8 mouse cellular contexts compared by ENCODE assay signal in genomic region chr17:56472733-56473610, GRCm38 (mm10). TPM values are rescaled to one million over a fixed set of nuclear protein-coding genes. Genes with fewer than 3 reads are reported as not detected.
DNase-seq lines count a peak whose midpoint lies in the region; ATAC-seq and TF ChIP-seq lines count a peak whose summit lies in the region.

No protein-coding gene starts in this region.

- H3K9me3 ChIP-seq in kidney, embryonic 15.5 days (replicated peaks), result peaks cover 3% of the 10 kb centered on the region; the same call in 1 of the 2 replicates

- peak; percentile 33; the same call in 1 of the 2 replicates for TF ChIP-seq CTCF in kidney, adult 2 months (conservative IDR thresholded peaks at IDR 0.05; ENCODE audit: insufficient read depth, insufficient read length, low read depth, low read length)

- peak overlapping the region; percentile 15; the same call in 1 of the 2 replicates for H3K4me3 ChIP-seq in kidney, adult 2 months (ENCODE audit: insufficient read depth, low read depth, low read length)
- H3K4me3 ChIP-seq in kidney, embryonic 15.5 days (replicated peaks), result peak overlapping the region; percentile 85

- H3K27ac ChIP-seq in kidney, adult 2 months (ENCODE audit: insufficient read depth, low read depth, low read length), result no peak overlapping the region
- H3K27ac ChIP-seq in kidney, embryonic 15.5 days, result no peak overlapping the region

- peaks cover 5% of the 10 kb centered on the region for H3K27me3 ChIP-seq in kidney, adult 2 months (replicated peaks; ENCODE audit: control insufficient read depth, insufficient read depth, low read length)
- peaks cover 38% of the 10 kb centered on the region for H3K27me3 ChIP-seq in kidney, embryonic 15.5 days

- 2% methylated on average over 50 of the region's 50 CpGs for WGBS in kidney, adult 2 months
- WGBS in kidney, embryonic 15.5 days, result 3% methylated on average over 50 of the region's 50 CpGs

- peak overlapping the region; percentile 88 for H3K9ac ChIP-seq in kidney, embryonic 15.5 days

- peak; percentile 48 for ATAC-seq in granulocyte monocyte progenitor cell, adult 5-6 weeks (replicated peaks; ENCODE audit: poor library complexity, severe bottlenecking)
- ATAC-seq in kidney, embryonic 15.5 days (replicated peaks; ENCODE audit: low FRiP score), result no peak

- H3K4me1 ChIP-seq in kidney, adult 2 months (ENCODE audit: control insufficient read depth, insufficient read depth, low read length), result no peaks in the 10 kb centered on the region
- peaks cover 95% of the 10 kb centered on the region for H3K4me1 ChIP-seq in kidney, embryonic 15.5 days

- DNase-seq in kidney, adult 2 months, result peak; percentile 40
- DNase-seq in kidney, adult 9 months, result no peak
- peak; percentile 49 for DNase-seq in c-Kit-positive CD71-positive TER-119-negative erythroid progenitor cells, embryonic 14.5 days (ENCODE audit: low read depth)
- peak; percentile 59 to 60 for DNase-seq in lung, adult 18-20 months
- DNase-seq in neural tube, embryonic 10.5 days (ENCODE audit: extremely low spot score, low spot score), result peak; percentile 71
- peak; percentile 69 for DNase-seq in testis, postnatal 14 days (ENCODE audit: low spot score)

- H3K4me2 ChIP-seq in kidney, embryonic 15.5 days, result peak overlapping the region; percentile 98

- no peaks in the 10 kb centered on the region for H3K36me3 ChIP-seq in kidney, adult 2 months (ENCODE audit: control insufficient read depth, insufficient read depth, low read length)
- 0 out of 2 replicates have a peak, but pooled peaks cover 2% of the 10 kb centered on the region for H3K36me3 ChIP-seq in kidney, embryonic 15.5 days

- no peak for TF ChIP-seq POLR2A in kidney, adult 2 months (IDR thresholded peaks at IDR 0.05; ENCODE audit: low read depth, low read length)

RNA-seq across cellular contexts. Expression of gene Ptprs, which starts 3.3 kb away (rescaled TPM):
- polyA plus RNA-seq in kidney, adult 2 months (2012; rRNA removed), result 38.8 and 48.0 TPM in 2 replicates
- total RNA-seq in granulocyte monocyte progenitor cell, adult 5-6 weeks (2014; fragmentation: Nextera tagmentation), result 62.2 and 73.5 TPM in 2 replicates
- total RNA-seq in granulocyte monocyte progenitor cell, adult 5-6 weeks (2017), result 45.1 and 59.2 TPM in 2 replicates
- polyA plus RNA-seq in kidney, embryonic 15.5 days (2015; fragmentation: Nextera tagmentation; extraction: Ambion mirVana), result 81.5 and 95.6 TPM in 2 replicates

RNA-seq across cellular contexts. Expression of gene Znrf4, which starts 39.3 kb away (rescaled TPM):
- 0.17 and 0.52 TPM in 2 replicates for polyA plus RNA-seq in kidney, adult 2 months (2012; rRNA removed)
- total RNA-seq in granulocyte monocyte progenitor cell, adult 5-6 weeks (2014; fragmentation: Nextera tagmentation), result not detected in 2 replicates
- not detected in 2 replicates for total RNA-seq in granulocyte monocyte progenitor cell, adult 5-6 weeks (2017)
- polyA plus RNA-seq in kidney, embryonic 15.5 days (2015; fragmentation: Nextera tagmentation; extraction: Ambion mirVana), result not detected in 2 replicates
